Mouse (Mus musculus) liver, embryonic 13.5 days (tissue): ENCODE results near the gene Gcc1. TPM values are rescaled to one million over a fixed set of nuclear protein-coding genes. Genes with fewer than 3 reads are reported as not detected.

Experiments used
- ATAC-seq: fragments of 200-750 bp; cut with Nextera tagmentation; 2 replicates; pipeline ENCODE4 v1.8.0; 2017; ENCODE audit warnings: low read depth, mild to moderate bottlenecking, moderate number of reproducible peaks, moderate library complexity
- DNase-seq: peaks from one replicate; pipeline ENCODE4 v3.0.0; 2022
- H3K27ac ChIP-seq: fragments of 300-500 bp; sonication (generic); 2 replicates; pipeline ENCODE4 v1.5.1; 2015; ENCODE audit warnings: moderate library complexity, mild to moderate bottlenecking, inconsistent platforms
- H3K27me3 ChIP-seq: fragments of 300-500 bp; sonication (generic); 2 replicates; pipeline ENCODE4 v1.6.1; 2015; ENCODE audit warnings: mild to moderate bottlenecking, inconsistent platforms
- H3K36me3 ChIP-seq: fragments of 300-500 bp; sonication (generic); 2 replicates; pipeline ENCODE4 v1.6.1; 2015; ENCODE audit warnings: mild to moderate bottlenecking, inconsistent platforms
- H3K4me1 ChIP-seq: fragments of 300-500 bp; sonication (generic); replicated peaks from 2 replicates; pipeline ENCODE4 v1.6.1; 2015; ENCODE audit warnings: inconsistent platforms
- H3K4me2 ChIP-seq: fragments of 300-500 bp; sonication (generic); 2 replicates; pipeline ENCODE4 v1.6.1; 2015; ENCODE audit warnings: inconsistent platforms, mild to moderate bottlenecking, moderate library complexity
- H3K4me3 ChIP-seq: fragments of 300-500 bp; sonication (generic); replicated peaks from 2 replicates; pipeline ENCODE4 v1.5.1; 2015; ENCODE audit warnings: mild to moderate bottlenecking, inconsistent platforms
- H3K9ac ChIP-seq: fragments of 300-500 bp; sonication (generic); 2 replicates; pipeline ENCODE4 v1.6.1; 2015; ENCODE audit warnings: mild to moderate bottlenecking, inconsistent platforms
- H3K9me3 ChIP-seq: fragments of 300-500 bp; sonication (generic); replicated peaks from 2 replicates; pipeline ENCODE4 v1.6.1; 2016; ENCODE audit warnings: inconsistent platforms
- WGBS: fragments of 180-500 bp; shearing (Covaris S2); methylation state at CpG from one replicate; pipeline ENCODE4 v1.1.7; 2015; ENCODE audit not compliant: insufficient replicate concordance; 5-methylcytosine and 5-hydroxymethylcytosine counted together
- polyA plus RNA-seq: library from polyadenylated mRNA; unstranded; fragments of >200 nt; fragmentation: Nextera tagmentation; extraction: Ambion mirVana; gene quantifications from 2 replicates; pipeline ENCODE4 v1.2.1, GENCODE M21; 2015

The Gcc1 gene
- polyA plus RNA-seq, 1 experiment from 2014 or later: 3.7 TPM

DNA sequence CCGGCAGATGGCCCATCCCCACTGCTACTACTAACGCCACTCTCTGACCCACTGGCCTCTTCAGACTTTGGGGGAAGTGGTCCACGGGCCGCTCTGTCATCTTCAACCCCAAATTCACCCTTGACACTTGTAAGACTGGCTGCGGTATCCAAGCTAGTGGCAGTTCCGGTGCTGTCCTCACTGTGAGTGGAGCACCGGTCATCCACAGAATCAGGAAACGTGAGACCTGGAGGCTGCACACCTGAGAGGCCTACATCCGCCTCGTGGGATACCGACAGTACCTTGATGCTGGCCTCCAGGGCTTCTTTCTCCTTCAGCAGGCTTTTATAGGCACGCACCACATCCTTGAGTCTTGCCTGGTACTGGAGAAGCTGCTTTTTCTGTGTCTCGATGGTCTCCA, 7.3 kb downstream of the Gcc1 start:
- peak overlapping the region; percentile 94 for H3K27ac ChIP-seq
- peak overlapping the region; percentile 95 for H3K4me2 ChIP-seq
- WGBS: 23% methylated on average over 13 of the region's 13 CpGs
- peak overlapping the region; percentile 91 for H3K9ac ChIP-seq
- H3K9me3 ChIP-seq: no peaks in the 10 kb centered on the region
- H3K4me1 ChIP-seq: peaks cover 59% of the 10 kb centered on the region
- DNase-seq (no peak), ATAC-seq (no peak)
- peak overlapping the region; percentile 75 for H3K4me3 ChIP-seq
- H3K27me3 ChIP-seq: no peaks in the 10 kb centered on the region
- H3K36me3 ChIP-seq: peaks cover 40% of the 10 kb centered on the region

DNA sequence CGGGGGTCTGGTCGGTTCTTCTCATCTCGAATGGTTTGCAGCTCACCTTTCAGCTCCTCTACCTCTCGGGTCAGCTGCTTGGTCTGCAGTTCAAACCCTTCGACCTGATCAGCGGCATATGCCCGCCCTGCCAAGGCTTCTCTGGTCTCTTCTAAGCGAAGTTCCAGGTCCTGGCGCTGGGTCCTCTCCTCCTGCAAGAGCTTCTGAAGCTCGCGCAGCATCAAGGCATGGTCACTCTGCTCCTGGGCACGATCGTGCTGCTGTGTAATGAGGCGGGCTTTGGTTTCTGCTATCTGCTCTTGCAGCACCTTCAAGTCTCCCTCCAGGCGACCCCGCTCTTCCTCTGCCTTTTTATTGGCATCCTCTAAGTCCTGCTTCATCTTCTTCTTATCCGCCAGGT, 7.8 kb downstream of the Gcc1 start:
- WGBS: 71% methylated on average over 17 of the region's 17 CpGs
- peaks cover 54% of the 10 kb centered on the region for H3K4me1 ChIP-seq
- H3K9me3 ChIP-seq: no peaks in the 10 kb centered on the region
- H3K4me2 ChIP-seq: peak overlapping the region; percentile 95
- peak overlapping the region; percentile 91 for H3K9ac ChIP-seq
- H3K4me3 ChIP-seq: peak overlapping the region; percentile 75
- no peak for ATAC-seq
- H3K27me3 ChIP-seq: no peaks in the 10 kb centered on the region
- H3K36me3 ChIP-seq: peaks cover 40% of the 10 kb centered on the region
- H3K27ac ChIP-seq: peak overlapping the region; percentile 94
- no peak for DNase-seq

DNA sequence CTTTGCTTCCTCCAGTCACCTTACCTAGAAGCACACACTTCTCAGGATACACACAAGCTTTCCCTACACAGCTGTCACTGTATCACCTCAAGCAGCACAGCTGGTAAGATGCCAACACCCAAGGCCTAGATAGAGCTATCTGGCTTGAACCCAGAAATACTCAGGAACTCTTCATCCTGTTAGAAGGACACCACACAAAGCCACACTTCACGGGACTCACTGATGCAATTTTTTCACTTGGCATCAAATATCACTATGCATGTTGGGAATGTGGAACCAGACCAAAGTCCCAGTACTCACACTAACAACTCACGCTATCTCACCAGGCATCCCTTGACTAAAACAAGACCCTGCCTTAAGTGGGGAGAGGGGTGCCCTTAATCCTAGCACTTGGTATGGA, 8.5 kb downstream of the Gcc1 start:
- no peak for ATAC-seq
- Histone ChIP-seq H3K4me3 (peak overlapping the region; percentile 75), H3K9ac (peak overlapping the region; percentile 91), H3K4me2 (peak overlapping the region; percentile 95), H3K4me1 (peaks cover 47% of the 10 kb centered on the region), H3K36me3 (peaks cover 38% of the 10 kb centered on the region), H3K27me3 (no peaks in the 10 kb centered on the region), H3K9me3 (no peaks in the 10 kb centered on the region), H3K27ac (no peak overlapping the region; the same call in 1 of the 2 replicates)
- DNase-seq: no peak
- 83% methylated on average over 2 of the region's 2 CpGs for WGBS

DNA sequence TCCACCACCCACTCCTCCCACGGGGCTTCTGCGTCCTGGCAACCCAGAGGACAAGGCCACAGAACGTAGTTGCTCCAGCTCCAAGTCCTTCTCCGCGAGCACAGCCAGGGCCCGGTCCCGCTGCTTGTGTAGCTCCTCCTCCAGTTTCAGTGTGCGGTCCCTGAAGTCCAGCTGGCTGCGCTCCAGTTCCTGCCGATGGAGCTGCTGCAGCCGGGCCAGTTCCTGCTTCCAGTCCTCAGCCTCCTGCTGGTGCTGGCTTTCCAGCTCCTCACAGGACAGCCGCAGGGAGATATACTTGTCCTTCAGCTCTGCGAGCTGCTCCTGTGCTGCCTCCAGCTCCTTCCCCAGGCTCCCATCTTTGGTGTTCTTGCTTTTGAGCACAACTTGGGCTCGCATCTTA, 9.7 kb downstream of the Gcc1 start:
- WGBS: 90% methylated on average over 14 of the region's 14 CpGs
- Histone ChIP-seq H3K9me3 (no peaks in the 10 kb centered on the region), H3K36me3 (peaks cover 38% of the 10 kb centered on the region), H3K4me2 (no peak overlapping the region), H3K9ac (no peak overlapping the region), H3K4me1 (peaks cover 42% of the 10 kb centered on the region), H3K27me3 (no peaks in the 10 kb centered on the region), H3K4me3 (no peak overlapping the region), H3K27ac (no peak overlapping the region)
- DNase-seq (no peak), ATAC-seq (no peak)

DNA sequence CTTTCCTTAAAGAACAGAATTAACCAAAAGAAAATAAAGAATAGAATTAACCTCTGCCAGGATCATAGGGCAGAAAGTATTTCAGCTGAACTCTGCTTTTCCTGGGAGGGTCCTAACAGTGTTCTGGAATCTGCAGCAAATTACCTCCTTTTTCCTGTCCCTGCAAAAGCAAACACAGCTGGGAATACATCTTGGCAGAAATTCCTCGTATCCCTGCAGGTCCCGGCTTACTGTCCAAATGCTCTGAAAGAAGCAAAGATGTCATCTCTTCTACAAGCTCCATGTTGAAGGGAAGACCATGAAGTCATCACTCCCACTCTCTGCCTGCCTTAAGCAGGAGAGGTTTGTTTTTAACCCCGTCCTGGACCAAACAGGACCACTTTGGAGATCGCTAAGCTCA, 11.2 kb downstream of the Gcc1 start:
- 78% methylated on average over 4 of the region's 4 CpGs for WGBS

DNA sequence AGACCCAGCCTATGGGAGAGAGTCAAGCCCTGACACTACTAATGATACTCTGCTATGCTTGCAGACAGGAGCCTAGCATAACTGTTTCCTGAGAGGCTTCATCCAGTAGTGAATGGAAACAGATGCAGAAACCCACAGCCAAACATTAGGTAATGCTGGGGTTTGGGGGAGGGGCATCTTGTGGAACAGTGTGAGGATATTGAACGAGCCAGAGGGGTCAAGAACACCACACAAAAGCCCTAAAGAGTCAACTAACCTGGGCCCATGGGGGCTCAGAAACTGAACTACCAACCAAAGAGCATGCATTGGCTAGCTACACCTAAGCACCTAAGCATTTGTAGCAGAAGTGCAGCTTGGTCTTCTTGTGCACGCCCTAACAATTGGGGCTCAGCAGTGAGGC, 17.0 kb downstream of the Gcc1 start:
- no peak for ATAC-seq
- H3K4me1 ChIP-seq: no peaks in the 10 kb centered on the region
- no peaks in the 10 kb centered on the region for H3K27me3 ChIP-seq
- H3K4me3 ChIP-seq: no peak overlapping the region
- H3K27ac ChIP-seq: no peak overlapping the region
- H3K4me2 ChIP-seq: no peak overlapping the region
- H3K9ac ChIP-seq: no peak overlapping the region
- no peaks in the 10 kb centered on the region for H3K9me3 ChIP-seq
- DNase-seq: no peak
- 48% methylated on average over 2 of the region's 2 CpGs for WGBS
- peaks cover 10% of the 10 kb centered on the region for H3K36me3 ChIP-seq

More for the DNA sequence above, 11.2 kb downstream of the Gcc1 start:
- H3K9me3 ChIP-seq: no peaks in the 10 kb centered on the region
- DNase-seq: no peak
- no peak for ATAC-seq
- H3K4me2 ChIP-seq: no peak overlapping the region
- no peak overlapping the region for H3K9ac ChIP-seq
- H3K36me3 ChIP-seq: peaks cover 38% of the 10 kb centered on the region
- no peak overlapping the region for H3K4me3 ChIP-seq
- H3K4me1 ChIP-seq: peaks cover 29% of the 10 kb centered on the region
- H3K27me3 ChIP-seq: no peaks in the 10 kb centered on the region
- no peak overlapping the region for H3K27ac ChIP-seq

DNA sequence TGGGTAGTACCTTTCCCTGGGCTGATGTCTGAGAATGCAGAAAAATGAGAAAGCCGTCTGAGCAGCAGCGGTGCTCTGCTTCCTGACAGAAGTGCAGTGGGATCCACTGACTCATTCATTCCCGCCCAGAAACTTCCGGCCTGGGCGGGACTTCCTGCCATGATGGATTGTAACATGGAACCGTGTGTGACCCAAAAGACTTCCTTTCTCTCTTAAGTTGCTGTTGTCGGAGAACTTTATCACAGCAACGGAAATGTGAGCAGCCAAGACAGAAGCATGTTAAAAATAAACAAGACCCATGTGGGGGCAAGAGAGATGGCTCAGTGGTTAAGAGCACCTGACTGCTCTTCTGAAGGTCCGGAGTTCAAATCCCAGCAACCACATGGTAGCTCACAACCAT, 18.1 kb downstream of the Gcc1 start:
- Histone ChIP-seq H3K27ac (no peak overlapping the region), H3K4me1 (no peaks in the 10 kb centered on the region), H3K27me3 (no peaks in the 10 kb centered on the region), H3K9ac (no peak overlapping the region), H3K9me3 (no peaks in the 10 kb centered on the region), H3K4me3 (no peak overlapping the region), H3K36me3 (peaks cover under 1% of the 10 kb centered on the region; the same call in 1 of the 2 replicates), H3K4me2 (peak overlapping the region; percentile 3; the same call in 1 of the 2 replicates)
- WGBS: 41% methylated on average over 9 of the region's 9 CpGs
- ATAC-seq (no peak), DNase-seq (no peak)

DNA sequence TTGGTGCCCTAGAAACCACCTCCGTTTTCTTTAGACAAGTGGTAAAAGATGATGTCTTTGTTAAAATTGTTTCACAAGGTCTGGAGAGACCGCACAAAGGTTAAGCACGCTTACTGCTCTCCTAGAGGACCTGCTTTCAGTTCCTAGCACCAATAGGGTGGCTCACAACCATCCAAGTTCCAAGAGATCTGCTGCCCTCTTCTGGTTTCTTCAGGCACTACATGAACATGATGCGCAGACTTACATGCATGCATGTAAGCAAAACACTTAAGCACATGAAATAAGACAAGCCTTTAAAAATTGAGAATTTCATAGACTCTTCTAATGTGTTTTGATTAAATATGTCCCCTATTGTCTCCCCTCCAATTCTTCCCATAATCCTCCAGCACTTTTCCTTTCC, 28.4 kb downstream of the Gcc1 start:
- Histone ChIP-seq H3K4me2 (no peak overlapping the region), H3K9ac (no peak overlapping the region), H3K4me1 (no peaks in the 10 kb centered on the region), H3K27me3 (peaks cover 57% of the 10 kb centered on the region), H3K36me3 (no peaks in the 10 kb centered on the region), H3K9me3 (no peaks in the 10 kb centered on the region), H3K27ac (no peak overlapping the region), H3K4me3 (no peak overlapping the region)
- ATAC-seq: no peak
- no peak for DNase-seq
- WGBS: 71% methylated on average over 4 of the region's 4 CpGs

DNA sequence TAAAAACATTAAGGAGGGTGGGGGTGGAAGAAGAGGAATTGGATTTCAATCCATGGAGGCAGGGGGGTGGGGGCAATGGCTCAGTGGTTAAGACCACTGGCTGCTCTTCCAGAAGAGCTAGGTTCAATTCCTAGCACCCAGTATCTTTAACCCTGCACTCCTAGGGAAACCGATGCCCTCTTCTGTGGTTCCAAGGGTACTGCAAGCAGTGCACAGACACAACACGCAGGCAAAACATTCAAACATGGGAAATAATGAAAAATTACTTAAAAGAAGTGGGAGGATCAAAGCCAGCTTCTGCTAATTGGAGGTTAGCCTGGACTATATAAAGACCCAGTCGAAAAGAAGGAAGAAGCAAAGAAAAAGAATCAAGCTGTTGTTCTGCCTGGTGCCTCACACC, 29.5 kb downstream of the Gcc1 start:
- no peaks in the 10 kb centered on the region for H3K36me3 ChIP-seq
- DNase-seq (no peak), ATAC-seq (no peak)
- H3K4me2 ChIP-seq: no peak overlapping the region
- H3K27ac ChIP-seq: no peak overlapping the region
- H3K27me3 ChIP-seq: peaks cover 63% of the 10 kb centered on the region
- no peaks in the 10 kb centered on the region for H3K9me3 ChIP-seq
- 63% methylated on average over 3 of the region's 3 CpGs for WGBS
- no peaks in the 10 kb centered on the region for H3K4me1 ChIP-seq
- H3K9ac ChIP-seq: no peak overlapping the region
- no peak overlapping the region for H3K4me3 ChIP-seq

DNA sequence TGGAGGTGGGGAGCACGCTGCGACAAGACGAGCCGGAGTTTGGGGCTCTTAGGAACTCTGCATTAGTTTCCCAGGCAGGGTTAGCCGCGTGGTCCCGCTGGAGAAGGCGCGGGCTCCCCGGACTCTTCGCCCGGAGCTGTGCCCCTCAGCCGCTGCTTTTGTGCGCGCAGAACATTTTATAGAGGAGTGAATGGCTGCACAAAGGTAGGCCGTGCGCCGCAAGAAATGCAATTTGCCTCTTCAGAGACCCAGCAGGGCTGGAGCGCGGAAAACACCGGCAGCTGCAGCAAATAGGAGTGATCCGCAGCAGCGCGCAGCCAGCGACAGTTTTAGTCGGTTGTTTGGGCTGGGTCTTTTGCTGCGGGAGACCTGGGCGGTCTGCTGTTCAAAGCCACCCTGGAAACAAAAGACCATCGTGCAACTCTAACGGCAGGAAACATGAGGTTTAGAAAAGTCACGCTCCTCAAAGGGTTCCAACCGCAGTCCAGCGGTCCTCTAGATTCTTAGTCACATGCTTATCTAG, 30.4 kb downstream of the Gcc1 start, which contains the start of gene Zfp800:
Gene Zfp800 (minus strand): TSS at position 325 of the 523 bp plus-strand sequence.
- Histone ChIP-seq H3K27me3 (peaks cover 63% of the 10 kb centered on the region), H3K27ac (no peak within 1 kb of the TSS), H3K4me3 (peak within 1 kb of the TSS; percentile 41), H3K4me2 (peak within 1 kb of the TSS; percentile 59), H3K36me3 (no peaks in the 10 kb centered on the region), H3K9ac (no peak within 1 kb of the TSS), H3K4me1 (no peaks in the 10 kb centered on the region), H3K9me3 (no peaks in the 10 kb centered on the region)
- ATAC-seq (no peak), DNase-seq (no peak)
- WGBS: 2% methylated on average over 33 of the region's 33 CpGs

DNA sequence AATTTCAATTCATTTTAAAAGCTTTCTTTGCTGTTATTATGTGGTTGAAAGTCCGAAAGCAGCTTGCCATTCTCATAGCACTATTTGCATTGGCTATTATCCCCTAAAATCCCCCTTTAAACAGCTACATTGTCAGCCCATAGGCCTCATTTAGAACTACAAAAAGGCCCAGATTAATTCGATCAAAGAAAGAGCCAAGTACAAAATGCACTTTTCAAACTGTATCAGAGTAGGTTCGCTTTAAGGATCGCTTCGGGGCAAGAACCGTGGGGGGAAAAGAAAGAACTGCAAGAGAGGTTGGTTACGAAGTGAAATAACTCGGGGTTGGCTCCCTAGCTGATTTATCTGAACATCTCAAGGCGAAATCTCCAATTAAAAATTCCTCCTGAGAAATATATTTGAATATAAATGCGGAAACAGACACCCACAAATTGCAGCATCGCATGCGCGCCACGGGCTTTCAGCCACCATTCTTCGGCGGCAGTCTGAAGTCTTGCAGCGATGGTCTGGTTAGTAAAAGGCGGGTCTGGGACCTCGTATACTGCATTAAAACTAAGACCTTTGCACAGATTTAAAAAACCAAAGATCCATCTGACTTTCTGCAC, 31.2 kb downstream of the Gcc1 start:
- H3K27me3 ChIP-seq: peaks cover 63% of the 10 kb centered on the region

More for the DNA sequence above, 31.2 kb downstream of the Gcc1 start:
- H3K36me3 ChIP-seq: no peaks in the 10 kb centered on the region
- peak overlapping the region; percentile 41 for H3K4me3 ChIP-seq
- no peaks in the 10 kb centered on the region for H3K4me1 ChIP-seq
- WGBS: 4% methylated on average over 19 of the region's 19 CpGs
- H3K9me3 ChIP-seq: no peaks in the 10 kb centered on the region
- no peak for DNase-seq
- ATAC-seq: no peak
- H3K9ac ChIP-seq: no peak overlapping the region
- H3K4me2 ChIP-seq: peak overlapping the region; percentile 59
- no peak overlapping the region for H3K27ac ChIP-seq
